Mouse (Mus musculus) CD4-positive, CD25-positive, alpha-beta regulatory T cell, adult 2 months (primary cell): ENCODE results near the gene Prss42.
A peak's percentile ranks its signal among the peaks of the same experiment; 100 is the strongest.
"Not testable (repeated sequence)": the region's sequence is repeated elsewhere in the genome, so short reads cannot be mapped to it uniquely, and the experiment has no call there.

Source experiments
- DNase-seq: peaks from one replicate; pipeline ENCODE4 v3.0.0-alpha.2; 2012; ENCODE audit warnings: low read depth, low spot score

Prss42 gene

GRCm38 (mm10) chr9:110788169-110788568 is 9.8 kb upstream of the Prss42 start:
- DNase-seq = no peak

GRCm38 (mm10) chr9:110790462-110790861 is 7.5 kb upstream of the Prss42 start:
- no peak for DNase-seq

- DNase-seq = no peak
These were observed 953 bp upstream of the Prss42 start for GRCm38 (mm10) chr9:110797013-110797412.

- DNase-seq = no peak
These were observed 3.0 kb downstream of the Prss42 start for GRCm38 (mm10) chr9:110800834-110801479.

GRCm38 (mm10) chr9:110803294-110803693 is 5.3 kb downstream of the Prss42 start:
- DNase-seq = no peak

GRCm38 (mm10) chr9:110810051-110810450 is 12.1 kb downstream of the Prss42 start:
- DNase-seq = no peak

GRCm38 (mm10) chr9:110813789-110814188 is 15.8 kb downstream of the Prss42 start, which contains the start of gene Prss44:
TSS of gene Prss44 (plus strand) at chr9:110813994.
- no peak for DNase-seq

GRCm38 (mm10) chr9:110820546-110820945 is 22.6 kb downstream of the Prss42 start:
- not testable (repeated sequence) for DNase-seq

GRCm38 (mm10) chr9:110821436-110821835 is 23.5 kb downstream of the Prss42 start:
- DNase-seq = no peak

GRCm38 (mm10) chr9:110825426-110825825 is 27.5 kb downstream of the Prss42 start:
- DNase-seq = no peak

GRCm38 (mm10) chr9:110825832-110826231 is 27.9 kb downstream of the Prss42 start:
- peak; percentile 35 for DNase-seq

GRCm38 (mm10) chr9:110826390-110826789 is 28.4 kb downstream of the Prss42 start, which contains the start of gene Prss43:
TSS of gene Prss43 (plus strand) at chr9:110826690.
- DNase-seq = no peak

GRCm38 (mm10) chr9:110833021-110833420 is 35.1 kb downstream of the Prss42 start:
- DNase-seq = peak; percentile 43

GRCm38 (mm10) chr9:110834411-110834810 is 36.4 kb downstream of the Prss42 start, which contains the start of gene Prss45:
TSS of gene Prss45 (plus strand) at chr9:110834588.
- no peak for DNase-seq

- DNase-seq = no peak
These were observed 37.0 kb downstream of the Prss42 start for GRCm38 (mm10) chr9:110834961-110835360.

- DNase-seq = no peak
These were observed 38.1 kb downstream of the Prss42 start for GRCm38 (mm10) chr9:110836112-110836511.

- no peak for DNase-seq
These were observed 42.9 kb downstream of the Prss42 start for GRCm38 (mm10) chr9:110840905-110841304.

- DNase-seq = no peak
These were observed 43.5 kb downstream of the Prss42 start for GRCm38 (mm10) chr9:110841438-110841837.

GRCm38 (mm10) chr9:110844206-110844605 is 46.2 kb downstream of the Prss42 start, which contains the start of gene Prss46:
TSS of gene Prss46 (plus strand) at chr9:110844506.
- DNase-seq = no peak

GRCm38 (mm10) chr9:110849162-110849561 is 51.2 kb downstream of the Prss42 start:
- no peak for DNase-seq
